Mouse (Mus musculus): ENCODE data around the gene Tmem238. TPM values are rescaled to one million over a fixed set of nuclear protein-coding genes. Genes with fewer than 3 reads are reported as not detected.

The Tmem238 gene
- polyA plus RNA-seq, 1 experiment from 2014 or later: 4.8 TPM

DNA sequence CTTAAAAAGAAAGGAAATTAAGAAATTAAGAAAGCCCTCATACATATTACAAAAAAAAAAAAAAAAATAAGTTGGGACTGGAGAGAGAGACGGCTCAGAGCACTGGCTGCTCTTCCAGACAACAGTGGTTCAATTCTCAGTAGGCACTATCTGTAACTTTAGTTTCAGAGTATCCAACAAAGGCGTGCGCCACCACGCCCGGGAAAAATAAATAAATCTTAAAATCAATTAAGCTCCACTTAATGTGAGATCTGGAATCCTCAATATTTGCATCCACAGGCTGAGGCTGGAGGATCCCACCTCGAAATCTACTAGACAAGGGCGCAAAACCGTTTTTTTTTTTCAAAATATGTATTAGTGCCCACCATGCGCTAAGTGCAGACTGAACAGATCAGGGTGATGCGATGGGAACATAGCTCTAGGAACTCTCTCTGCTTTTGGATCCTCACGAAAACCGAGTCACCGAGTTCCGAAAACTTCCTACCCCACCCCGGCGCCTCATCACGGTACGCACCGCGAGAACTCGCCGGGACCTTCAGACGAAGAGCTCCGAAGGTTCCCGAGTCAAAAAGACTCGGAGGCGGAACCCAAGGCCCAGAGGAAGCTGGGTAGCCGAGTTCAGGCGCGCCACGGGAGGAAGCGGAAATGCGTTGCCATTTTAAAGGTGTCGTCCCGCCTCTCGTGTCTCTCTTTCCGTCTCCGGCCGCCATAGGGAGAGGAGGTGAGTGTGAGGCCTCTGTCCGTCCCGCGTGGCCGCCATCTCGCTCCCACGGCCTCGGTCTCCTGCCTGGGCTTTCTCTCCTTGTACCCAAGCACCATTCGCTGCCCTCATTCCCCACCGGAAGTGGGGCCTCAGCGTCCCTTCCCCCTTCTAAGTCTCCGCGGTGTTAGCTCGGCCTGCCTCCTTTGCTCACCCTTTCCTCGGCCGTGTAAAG is 3.1 kb upstream of the Tmem238 start, which contains the start of gene Rpl28:
Rpl28 (plus strand) TSS at position 597 of the 935 bp plus-strand sequence.
- H3K27ac ChIP-seq (ENCODE audit: poor library complexity, severe bottlenecking): peak within 1 kb of the TSS; percentile 94
- peak; percentile 89 for ATAC-seq (ENCODE audit: insufficient number of reproducible peaks, low FRiP score)
- H3K4me2 ChIP-seq: peak within 1 kb of the TSS; percentile 95
- peaks cover 17% of the 10 kb centered on the region for H3K4me1 ChIP-seq (replicated peaks)
- 2% methylated on average over 54 of the region's 54 CpGs for WGBS
- peak within 1 kb of the TSS; percentile 79 for H3K4me3 ChIP-seq
- H3K36me3 ChIP-seq: peaks cover 38% of the 10 kb centered on the region
- H3K9ac ChIP-seq: peak within 1 kb of the TSS; percentile 98
- H3K9me3 ChIP-seq (replicated peaks): no peaks in the 10 kb centered on the region
- peaks cover 4% of the 10 kb centered on the region; the same call in 1 of the 2 replicates for H3K27me3 ChIP-seq (replicated peaks)

DNA sequence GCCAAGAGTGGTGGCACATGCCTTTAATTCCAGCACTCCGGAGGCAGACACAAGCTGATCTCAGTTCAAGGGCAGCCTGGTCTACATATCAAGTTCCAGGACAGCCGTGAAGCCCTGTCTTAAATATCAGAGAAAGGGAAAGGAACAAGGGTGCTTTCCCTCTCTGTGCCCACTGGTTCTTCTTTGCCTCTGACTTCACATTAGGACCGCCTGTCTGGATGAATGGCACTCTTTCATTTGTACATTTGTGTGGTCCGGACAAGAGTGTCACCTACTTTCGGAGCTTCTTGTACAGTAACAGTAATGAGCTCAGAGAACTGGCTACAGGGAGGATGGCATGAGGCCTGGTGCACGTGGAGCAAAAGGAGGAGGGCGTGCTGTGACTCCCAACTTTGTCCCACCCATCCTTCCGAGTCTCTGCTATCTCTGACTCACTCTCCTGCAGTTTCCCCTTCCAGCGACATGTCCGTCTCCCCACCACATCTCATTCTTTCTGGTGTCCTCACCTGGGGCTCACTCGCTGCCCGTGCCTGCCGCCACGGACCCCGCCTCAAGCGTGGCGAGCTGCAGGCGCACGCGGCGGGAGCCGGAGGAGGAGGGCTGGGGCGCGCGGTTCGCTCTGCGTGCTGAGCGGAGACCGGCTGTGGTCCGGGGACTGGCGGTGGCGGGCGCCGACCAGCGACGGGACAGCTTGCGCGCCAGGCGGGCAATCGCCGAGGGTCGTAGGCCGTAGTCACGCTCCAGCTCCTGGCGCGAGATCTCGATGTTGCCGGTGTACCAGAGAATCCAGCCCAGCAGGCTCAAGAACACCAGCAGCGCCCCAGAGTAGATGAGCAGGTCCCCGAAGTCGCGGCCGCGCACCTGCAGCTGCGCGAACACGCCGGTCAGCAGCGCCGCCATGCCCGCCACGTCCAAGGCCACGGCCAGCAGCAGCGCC is 689 bp downstream of the Tmem238 start:
- H3K36me3 ChIP-seq: peaks cover 2% of the 10 kb centered on the region
- H3K27ac ChIP-seq (ENCODE audit: poor library complexity, severe bottlenecking): 0 out of 2 replicates have a peak overlapping the region, but pooled peaks have one; percentile 3
- ATAC-seq (ENCODE audit: insufficient number of reproducible peaks, low FRiP score): peak; percentile 52
- H3K4me3 ChIP-seq: peak overlapping the region; percentile 63
- H3K9me3 ChIP-seq (replicated peaks): no peaks in the 10 kb centered on the region
- peaks cover 23% of the 10 kb centered on the region for H3K27me3 ChIP-seq (replicated peaks)
- peak overlapping the region; percentile 94 for H3K4me2 ChIP-seq
- 1% methylated on average over 60 of the region's 64 CpGs for WGBS
- peak overlapping the region; percentile 86 for H3K9ac ChIP-seq
- H3K4me1 ChIP-seq (replicated peaks): peaks cover 7% of the 10 kb centered on the region

DNA sequence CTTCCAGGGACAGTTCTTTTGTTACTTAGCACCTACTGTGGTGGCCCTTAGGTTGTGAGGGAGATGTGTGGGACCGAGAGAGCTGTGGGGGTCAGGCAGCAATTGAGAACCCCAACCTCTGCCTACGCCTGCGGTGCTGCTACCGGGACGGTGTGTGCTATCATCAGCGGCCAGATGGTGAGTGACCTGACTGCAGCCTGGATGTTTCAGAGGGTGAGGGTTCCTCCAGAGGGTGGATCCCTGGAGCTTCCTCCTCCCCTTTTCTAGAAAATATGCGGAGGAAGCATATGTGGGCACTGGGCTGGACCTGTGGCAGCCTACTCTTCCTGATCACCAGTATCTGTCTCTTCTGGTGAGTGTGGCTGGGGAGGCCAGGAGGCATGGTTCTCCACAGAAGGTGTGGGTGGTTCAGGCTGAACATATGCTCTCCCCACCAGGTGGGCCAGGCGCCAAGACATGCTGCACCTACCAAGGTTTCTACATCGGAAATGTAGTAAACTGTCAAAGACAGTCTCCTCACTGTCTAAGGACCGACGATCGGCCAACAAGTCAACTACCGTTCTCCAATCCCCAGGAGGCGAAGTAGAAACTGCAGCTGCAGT is 5.7 kb downstream of the Tmem238 start:
- H3K4me3 ChIP-seq: no peak overlapping the region
- 60% methylated on average over 14 of the region's 14 CpGs for WGBS
- peaks cover 71% of the 10 kb centered on the region for H3K27me3 ChIP-seq (replicated peaks)
- H3K36me3 ChIP-seq: no peaks in the 10 kb centered on the region
- peaks cover 14% of the 10 kb centered on the region for H3K4me1 ChIP-seq (replicated peaks)
- no peak overlapping the region for H3K27ac ChIP-seq (ENCODE audit: poor library complexity, severe bottlenecking)
- no peak overlapping the region for H3K4me2 ChIP-seq
- no peak overlapping the region for H3K9ac ChIP-seq
- H3K9me3 ChIP-seq (replicated peaks): no peaks in the 10 kb centered on the region
- peak; percentile 42; the same call in 1 of the 2 replicates for ATAC-seq (ENCODE audit: insufficient number of reproducible peaks, low FRiP score)

DNA sequence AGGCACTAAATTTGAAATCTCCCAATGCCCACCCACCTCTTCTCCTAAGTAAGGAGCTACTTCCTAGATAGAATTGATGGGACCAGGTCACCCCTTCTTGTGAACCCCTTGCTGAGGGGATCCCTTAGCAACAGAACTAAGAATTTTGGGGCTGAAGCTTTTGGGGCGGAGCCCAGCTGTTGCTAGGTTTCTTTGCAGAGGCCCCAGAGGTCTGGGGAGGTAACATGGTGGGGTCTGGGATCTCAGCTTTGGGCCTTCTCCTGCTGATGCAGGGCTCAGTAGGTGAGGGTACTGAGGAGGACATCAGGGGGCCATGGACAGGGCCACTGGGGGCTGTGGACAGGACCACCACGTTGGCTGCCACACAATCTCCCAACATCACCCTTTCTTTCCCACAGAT is 6.7 kb downstream of the Tmem238 start, which contains the start of the genes Il11 and Tmem190:
Il11 (minus strand) TSS at position 101 of the 400 bp plus-strand sequence.
Tmem190 (plus strand) TSS at position 179 of the 400 bp plus-strand sequence.
- Histone ChIP-seq H3K4me1 (replicated peaks) (peaks cover 15% of the 10 kb centered on the region), H3K9ac (no peak within 1 kb of the TSS), H3K4me3 (no peak within 1 kb of the TSS), H3K36me3 (no peaks in the 10 kb centered on the region), H3K9me3 (replicated peaks) (no peaks in the 10 kb centered on the region), H3K27ac (ENCODE audit: poor library complexity, severe bottlenecking) (no peak within 1 kb of the TSS), H3K27me3 (replicated peaks) (peaks cover 80% of the 10 kb centered on the region), H3K4me2 (no peak within 1 kb of the TSS)
- WGBS: 80% methylated on average over 2 of the region's 2 CpGs
- ATAC-seq (ENCODE audit: insufficient number of reproducible peaks, low FRiP score): no peak

DNA sequence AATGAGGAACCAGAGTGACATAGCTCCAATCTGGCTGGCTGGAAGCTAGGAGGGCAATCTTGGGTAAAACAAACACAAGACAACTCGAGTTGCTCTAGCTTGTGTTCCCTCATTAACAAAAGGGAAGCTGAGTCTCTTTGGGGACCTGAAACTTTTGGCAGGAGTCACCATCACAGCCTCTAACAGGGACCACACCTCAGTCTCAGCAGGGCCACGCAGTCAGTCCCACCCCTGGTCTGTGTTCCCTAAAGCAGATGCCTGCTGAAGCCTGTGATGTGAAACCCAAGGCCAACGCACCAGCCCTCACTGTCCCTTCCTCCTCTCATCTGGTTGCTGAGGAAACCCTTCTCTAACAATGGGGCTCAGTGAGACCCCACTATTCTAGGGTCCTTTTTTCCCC is 7.3 kb downstream of the Tmem238 start:
- WGBS: 45% methylated on average over 3 of the region's 3 CpGs
- peaks cover 80% of the 10 kb centered on the region for H3K27me3 ChIP-seq (replicated peaks)
- no peak overlapping the region for H3K27ac ChIP-seq (ENCODE audit: poor library complexity, severe bottlenecking)
- H3K4me1 ChIP-seq (replicated peaks): peaks cover 19% of the 10 kb centered on the region
- no peak overlapping the region for H3K9ac ChIP-seq
- no peak overlapping the region for H3K4me2 ChIP-seq
- H3K36me3 ChIP-seq: no peaks in the 10 kb centered on the region
- ATAC-seq (ENCODE audit: insufficient number of reproducible peaks, low FRiP score): no peak
- no peaks in the 10 kb centered on the region for H3K9me3 ChIP-seq (replicated peaks)
- no peak overlapping the region for H3K4me3 ChIP-seq

DNA sequence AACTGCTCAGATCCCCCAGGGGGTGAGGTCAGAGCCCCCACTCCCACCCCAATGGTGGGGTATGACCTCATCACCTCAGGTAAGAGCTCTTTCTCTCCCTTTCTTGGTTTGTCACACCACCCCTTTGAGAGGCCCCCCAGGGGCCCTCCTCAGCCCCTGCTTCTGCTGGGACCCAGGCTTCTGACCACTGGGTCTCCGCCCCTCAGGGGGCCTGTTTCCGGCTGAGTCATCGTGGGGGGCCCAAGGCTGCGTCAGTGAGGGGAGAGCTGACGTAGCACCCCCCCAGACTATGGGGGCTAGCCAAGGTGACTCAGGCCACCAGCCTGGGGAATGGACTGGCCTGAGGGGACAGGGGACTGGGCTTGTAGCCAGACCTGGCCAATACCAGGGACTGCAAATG is 9.5 kb downstream of the Tmem238 start:
- H3K4me3 ChIP-seq: no peak overlapping the region
- no peak overlapping the region for H3K9ac ChIP-seq
- H3K27me3 ChIP-seq (replicated peaks): peaks cover 98% of the 10 kb centered on the region
- 0 out of 2 replicates have a peak, but pooled peaks have one; percentile 4 for ATAC-seq (ENCODE audit: insufficient number of reproducible peaks, low FRiP score)
- WGBS: 22% methylated on average over 5 of the region's 5 CpGs
- H3K4me2 ChIP-seq: no peak overlapping the region
- peaks cover 25% of the 10 kb centered on the region for H3K4me1 ChIP-seq (replicated peaks)
- H3K9me3 ChIP-seq (replicated peaks): peaks cover 4% of the 10 kb centered on the region; the same call in 1 of the 2 replicates
- no peaks in the 10 kb centered on the region for H3K36me3 ChIP-seq
- no peak overlapping the region for H3K27ac ChIP-seq (ENCODE audit: poor library complexity, severe bottlenecking)

DNA sequence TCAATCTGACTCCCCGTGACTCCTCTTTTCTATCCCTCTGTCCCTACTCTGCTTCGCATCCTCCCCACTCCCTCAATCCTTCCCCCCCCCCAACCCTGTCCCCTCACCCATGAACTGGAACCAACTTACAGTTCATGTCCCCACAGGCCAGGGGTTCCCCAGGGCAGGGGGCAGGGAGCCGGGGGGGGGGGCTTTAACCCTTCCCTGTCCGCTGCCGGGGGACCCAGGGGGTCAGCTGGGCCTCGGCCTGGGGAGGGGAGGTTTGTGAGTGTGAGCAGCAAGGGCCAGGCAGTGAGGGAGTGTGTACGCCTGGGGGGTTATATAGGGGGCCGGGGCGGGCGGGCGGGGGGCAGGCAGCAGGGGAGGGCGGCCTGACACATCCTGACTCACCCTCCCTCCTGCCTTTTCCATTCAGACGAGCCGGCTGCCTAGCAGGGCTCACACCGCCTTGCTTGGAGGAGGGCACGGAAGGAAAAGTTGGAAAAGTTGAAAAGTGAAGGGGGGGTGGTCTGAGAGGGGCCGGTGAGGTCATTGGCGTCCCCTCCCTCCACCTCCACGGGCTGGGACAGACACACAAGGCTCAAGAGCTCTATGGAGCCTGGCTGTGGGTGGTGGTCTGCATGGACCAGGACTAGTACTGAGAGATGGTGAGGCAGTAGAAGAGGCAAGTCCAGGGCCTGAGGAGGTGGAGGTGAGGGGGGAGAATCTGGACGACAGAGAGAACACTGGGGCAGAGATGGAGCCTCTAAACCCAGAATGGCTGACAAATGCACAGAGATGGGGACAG is 11.4 kb downstream of the Tmem238 start:
- Histone ChIP-seq H3K9me3 (replicated peaks) (peaks cover 4% of the 10 kb centered on the region; the same call in 1 of the 2 replicates), H3K36me3 (no peaks in the 10 kb centered on the region), H3K4me1 (replicated peaks) (peaks cover 25% of the 10 kb centered on the region), H3K4me2 (peak overlapping the region; percentile 25; the same call in 1 of the 2 replicates), H3K4me3 (no peak overlapping the region; the same call in 1 of the 2 replicates), H3K9ac (peak overlapping the region; percentile 21; the same call in 1 of the 2 replicates), H3K27me3 (replicated peaks) (peaks cover 86% of the 10 kb centered on the region), H3K27ac (ENCODE audit: poor library complexity, severe bottlenecking) (no peak overlapping the region)
- 0 out of 2 replicates have a peak, but pooled peaks have one; percentile 7 for ATAC-seq (ENCODE audit: insufficient number of reproducible peaks, low FRiP score)
- WGBS: 9% methylated on average over 19 of the region's 20 CpGs

DNA sequence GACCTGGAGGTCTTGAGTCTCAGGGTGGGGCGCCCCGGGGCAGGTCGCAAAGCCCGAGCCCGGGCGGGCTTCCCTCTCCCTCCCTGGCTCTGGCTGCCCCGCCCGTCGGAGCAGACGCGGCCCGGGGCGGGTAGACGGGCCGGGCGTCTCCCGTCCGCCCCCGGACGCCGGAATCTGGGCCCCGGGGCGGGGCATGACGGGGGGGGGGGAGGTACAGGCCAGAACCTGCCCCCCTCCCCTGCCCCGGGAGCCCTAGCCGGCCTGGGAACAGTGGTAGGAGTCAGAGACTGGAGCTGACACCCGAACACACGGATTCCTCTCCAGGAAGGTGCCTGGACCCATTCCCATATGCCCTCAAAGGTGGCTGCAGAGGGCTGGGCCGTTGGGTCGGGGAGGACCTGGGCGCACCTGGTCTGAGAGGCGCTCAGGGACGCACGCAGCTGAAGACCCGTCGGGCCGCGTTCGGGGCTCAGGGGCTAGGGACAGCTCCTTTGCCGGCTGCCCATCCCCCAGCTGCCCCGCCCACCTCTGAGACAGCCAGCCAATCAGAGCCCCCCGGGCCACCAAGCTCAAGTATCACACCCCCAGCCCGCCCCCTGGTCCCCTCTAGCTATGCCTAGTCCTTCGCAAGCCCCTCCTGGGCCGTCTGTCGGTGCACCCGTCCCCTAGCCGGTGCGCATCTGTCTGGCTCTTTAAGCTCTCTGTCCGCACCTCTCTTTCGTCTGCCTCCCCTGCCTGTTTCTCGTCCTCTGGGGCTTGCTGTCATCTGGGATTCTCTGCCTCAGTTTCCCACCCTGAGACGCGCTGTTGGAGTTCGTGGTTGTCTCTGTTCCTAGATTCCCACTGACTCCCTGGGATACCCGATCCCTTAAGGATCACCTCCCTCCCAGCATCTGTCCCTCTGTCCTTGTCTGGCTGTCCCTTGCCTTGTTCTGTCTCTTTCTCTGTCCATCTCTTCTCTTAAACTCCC is 12.3 kb downstream of the Tmem238 start:
- no peak overlapping the region for H3K27ac ChIP-seq (ENCODE audit: poor library complexity, severe bottlenecking)
- WGBS: under 1% methylated on average over 54 of the region's 56 CpGs
- H3K4me3 ChIP-seq: peak overlapping the region; percentile 39
- H3K36me3 ChIP-seq: no peaks in the 10 kb centered on the region
- peak; percentile 78 for ATAC-seq (ENCODE audit: insufficient number of reproducible peaks, low FRiP score)
- H3K27me3 ChIP-seq (replicated peaks): peaks cover 78% of the 10 kb centered on the region
- peaks cover 25% of the 10 kb centered on the region for H3K4me1 ChIP-seq (replicated peaks)
- H3K4me2 ChIP-seq: peak overlapping the region; percentile 65
- H3K9ac ChIP-seq: peak overlapping the region; percentile 50; the same call in 1 of the 2 replicates
- peaks cover 4% of the 10 kb centered on the region; the same call in 1 of the 2 replicates for H3K9me3 ChIP-seq (replicated peaks)

DNA sequence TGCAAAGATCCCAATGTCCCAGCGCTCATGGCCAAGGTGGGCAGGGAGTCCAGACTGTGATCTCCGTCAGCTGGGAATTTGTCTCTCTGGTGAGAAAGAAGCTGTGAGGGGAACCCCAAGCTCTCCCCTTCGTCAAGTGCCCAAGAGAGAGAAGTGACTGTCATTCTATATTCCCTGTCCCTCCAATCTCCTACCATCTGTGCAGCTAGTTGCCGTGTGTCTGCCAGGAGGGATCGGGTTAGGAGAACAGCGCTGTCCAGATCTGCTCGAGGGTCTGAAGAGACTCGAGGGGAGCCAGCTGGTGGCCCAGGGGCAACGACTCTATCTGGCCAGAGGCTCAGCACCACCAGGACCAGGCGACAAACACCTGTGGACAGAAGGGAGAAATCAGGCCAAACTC is 13.3 kb downstream of the Tmem238 start:
- no peaks in the 10 kb centered on the region for H3K36me3 ChIP-seq
- H3K9ac ChIP-seq: no peak overlapping the region
- no peak overlapping the region for H3K27ac ChIP-seq (ENCODE audit: poor library complexity, severe bottlenecking)
- peaks cover 4% of the 10 kb centered on the region; the same call in 1 of the 2 replicates for H3K9me3 ChIP-seq (replicated peaks)
- WGBS: 46% methylated on average over 10 of the region's 10 CpGs
- H3K4me1 ChIP-seq (replicated peaks): peaks cover 21% of the 10 kb centered on the region
- no peak overlapping the region; the same call in 1 of the 2 replicates for H3K4me3 ChIP-seq
- ATAC-seq (ENCODE audit: insufficient number of reproducible peaks, low FRiP score): no peak
- H3K27me3 ChIP-seq (replicated peaks): peaks cover 68% of the 10 kb centered on the region
- H3K4me2 ChIP-seq: no peak overlapping the region
